Mouse (Mus musculus): ENCODE results near the gene Gpc5. TPM values are rescaled to one million over a fixed set of nuclear protein-coding genes. Genes with fewer than 3 reads are reported as not detected.

Gpc5 gene
- polyA plus RNA-seq, 2 experiments, result 0.05 TPM; not detected in 1

DNA sequence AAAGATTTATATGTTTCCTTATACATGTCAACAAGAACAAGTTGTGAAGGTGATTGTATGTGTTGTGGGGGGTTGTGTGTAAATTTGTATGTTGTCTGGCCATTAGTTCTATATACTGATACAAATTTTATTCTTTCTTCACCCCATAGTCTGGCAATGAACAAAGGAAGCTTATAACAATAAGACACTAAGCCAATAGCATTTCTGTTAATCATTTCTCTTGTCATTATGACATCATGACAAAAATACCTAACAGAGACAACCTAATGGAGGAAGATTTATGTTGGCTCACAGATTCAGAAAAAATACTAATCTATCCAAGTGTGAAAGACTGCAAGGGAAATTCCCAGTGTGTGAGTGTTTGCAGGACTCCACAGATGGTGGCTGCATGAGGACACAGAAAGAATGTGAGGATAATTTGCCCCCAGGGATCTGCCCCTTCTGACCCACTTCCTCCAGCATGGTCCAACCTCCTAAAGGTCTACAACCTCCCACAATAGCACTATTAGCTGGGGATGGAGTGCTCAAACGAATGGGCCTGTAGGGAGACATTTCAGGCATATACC lies 1402.4 kb downstream of the Gpc5 start:
- no peaks in the 10 kb centered on the region for H3K9me3 ChIP-seq (ENCODE audit: control insufficient read depth, low read length)
- H3K4me2 ChIP-seq (ENCODE audit: low read depth), result no peak overlapping the region
- H3K9ac ChIP-seq (replicated peaks), result no peak overlapping the region
- no peak overlapping the region for H3K4me3 ChIP-seq (ENCODE audit: insufficient read depth in 1 of 2, low read depth in 2 of 2, low read length in 2 of 2)
- no peak for DNase-seq (ENCODE audit: low read depth in 3 of 3, low spot score in 3 of 3)
- ATAC-seq (ENCODE audit: insufficient read depth), result no peak
- no peak overlapping the region for H3K27ac ChIP-seq
- no peak for TF ChIP-seq CTCF (IDR thresholded peaks at IDR 0.05; ENCODE audit: low read depth)
- no peak for TF ChIP-seq EP300 (IDR thresholded peaks at IDR 0.05; ENCODE audit: low read depth)
- no peaks in the 10 kb centered on the region for H3K36me3 ChIP-seq (replicated peaks; ENCODE audit: control insufficient read depth, insufficient read depth, low read depth)
- H3K4me1 ChIP-seq (replicated peaks; ENCODE audit: control insufficient read depth in 2 of 2, insufficient read depth in 2 of 2, low read length in 1 of 2), result no peaks in the 10 kb centered on the region
- WGBS (ENCODE audit: insufficient replicate concordance), result 40% methylated on average over 1 of the region's 1 CpGs
- no peaks in the 10 kb centered on the region for H3K27me3 ChIP-seq (ENCODE audit: control insufficient read depth, insufficient read depth, low read length)

DNA sequence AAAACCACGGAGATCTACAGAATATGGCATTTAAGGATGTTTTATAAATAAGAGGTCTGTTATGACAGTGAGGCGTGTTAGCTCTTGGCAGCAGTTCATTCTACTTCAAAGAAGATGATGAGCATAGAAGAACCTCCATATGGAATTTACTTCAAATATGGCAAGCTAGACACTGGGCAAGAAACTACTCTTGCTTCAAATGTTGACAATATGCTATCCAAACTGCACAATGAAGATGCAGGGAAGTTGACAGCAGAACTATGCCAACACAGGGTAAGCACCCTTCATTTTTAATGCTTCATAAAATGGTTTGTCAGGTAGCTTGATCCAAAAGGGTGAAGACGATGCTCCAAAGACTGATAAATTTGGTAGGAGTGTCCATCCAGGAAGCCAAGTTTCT lies 1446.2 kb downstream of the Gpc5 start:
- H3K4me1 ChIP-seq (replicated peaks; ENCODE audit: control insufficient read depth in 2 of 2, insufficient read depth in 2 of 2, low read length in 1 of 2), result no peaks in the 10 kb centered on the region
- WGBS (ENCODE audit: insufficient replicate concordance), result 45% methylated on average over 3 of the region's 3 CpGs
- ATAC-seq (ENCODE audit: insufficient read depth) (no peak), DNase-seq (ENCODE audit: low read depth in 3 of 3, low spot score in 3 of 3) (no peak)
- H3K9ac ChIP-seq (replicated peaks), result no peak overlapping the region
- TF ChIP-seq CTCF (IDR thresholded peaks at IDR 0.05; ENCODE audit: low read depth) (no peak), EP300 (IDR thresholded peaks at IDR 0.05; ENCODE audit: low read depth) (no peak)
- no peaks in the 10 kb centered on the region for H3K9me3 ChIP-seq (ENCODE audit: control insufficient read depth, low read length)
- H3K27me3 ChIP-seq (ENCODE audit: control insufficient read depth, insufficient read depth, low read length), result no peaks in the 10 kb centered on the region
- H3K4me3 ChIP-seq (ENCODE audit: insufficient read depth in 1 of 2, low read depth in 2 of 2, low read length in 2 of 2), result no peak overlapping the region
- no peak overlapping the region for H3K4me2 ChIP-seq (ENCODE audit: low read depth)
- H3K27ac ChIP-seq, result no peak overlapping the region
- H3K36me3 ChIP-seq (replicated peaks; ENCODE audit: control insufficient read depth, insufficient read depth, low read depth), result no peaks in the 10 kb centered on the region

DNA sequence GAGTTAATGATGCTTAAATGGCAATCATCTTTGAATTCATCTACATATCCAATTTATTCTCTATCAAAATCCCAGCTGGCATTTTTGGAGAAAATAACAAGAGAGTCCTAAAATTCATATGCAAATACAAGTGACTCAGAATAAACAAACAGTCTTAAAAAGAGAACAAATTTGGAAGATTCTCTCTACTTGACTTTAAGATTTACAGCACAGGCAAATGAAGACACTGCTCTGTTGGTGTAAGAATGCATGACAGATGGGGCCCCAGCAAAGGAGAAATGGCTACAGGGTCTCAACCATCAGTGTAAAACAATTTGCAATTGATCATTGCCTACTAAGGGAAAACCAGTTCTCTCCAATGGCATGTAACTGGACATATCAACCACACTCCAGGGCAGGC lies 1451.7 kb downstream of the Gpc5 start:
- H3K4me1 ChIP-seq (replicated peaks; ENCODE audit: control insufficient read depth in 2 of 2, insufficient read depth in 2 of 2, low read length in 1 of 2), result no peaks in the 10 kb centered on the region
- no peaks in the 10 kb centered on the region for H3K9me3 ChIP-seq (ENCODE audit: control insufficient read depth, low read length)
- no peak overlapping the region for H3K4me2 ChIP-seq (ENCODE audit: low read depth)
- DNase-seq (ENCODE audit: low read depth in 3 of 3, low spot score in 3 of 3) (no peak), ATAC-seq (ENCODE audit: insufficient read depth) (no peak)
- no peaks in the 10 kb centered on the region for H3K36me3 ChIP-seq (replicated peaks; ENCODE audit: control insufficient read depth, insufficient read depth, low read depth)
- no peak overlapping the region for H3K4me3 ChIP-seq (ENCODE audit: insufficient read depth in 1 of 2, low read depth in 2 of 2, low read length in 2 of 2)
- TF ChIP-seq EP300 (IDR thresholded peaks at IDR 0.05; ENCODE audit: low read depth) (no peak), CTCF (IDR thresholded peaks at IDR 0.05; ENCODE audit: low read depth) (no peak)
- no peak overlapping the region for H3K27ac ChIP-seq
- H3K27me3 ChIP-seq (ENCODE audit: control insufficient read depth, insufficient read depth, low read length), result no peaks in the 10 kb centered on the region
- no peak overlapping the region for H3K9ac ChIP-seq (replicated peaks)

DNA sequence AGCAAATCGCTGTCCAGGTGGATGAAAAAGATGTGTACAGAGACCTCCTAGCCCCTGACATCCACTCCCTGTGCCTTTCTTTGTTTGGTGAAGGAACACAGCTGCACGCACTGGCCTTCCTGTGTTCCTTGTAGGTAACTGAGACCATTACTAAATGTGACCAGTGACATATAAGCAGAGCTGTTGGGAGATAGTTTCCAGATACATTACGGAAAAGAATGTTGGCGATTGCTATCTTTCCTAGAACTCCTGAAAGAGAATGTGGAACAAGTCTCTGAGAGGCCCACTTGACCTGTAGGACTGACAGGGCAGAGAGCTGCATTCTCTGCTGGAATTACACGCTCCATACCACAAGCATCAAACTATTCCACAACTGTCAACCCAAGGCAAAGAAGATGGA lies 1459.4 kb downstream of the Gpc5 start:
- no peaks in the 10 kb centered on the region for H3K9me3 ChIP-seq (ENCODE audit: control insufficient read depth, low read length)
- no peaks in the 10 kb centered on the region for H3K27me3 ChIP-seq (ENCODE audit: control insufficient read depth, insufficient read depth, low read length)
- no peak for DNase-seq (ENCODE audit: low read depth in 3 of 3, low spot score in 3 of 3)
- H3K4me2 ChIP-seq (ENCODE audit: low read depth), result no peak overlapping the region
- no peaks in the 10 kb centered on the region for H3K36me3 ChIP-seq (replicated peaks; ENCODE audit: control insufficient read depth, insufficient read depth, low read depth)
- no peaks in the 10 kb centered on the region for H3K4me1 ChIP-seq (replicated peaks; ENCODE audit: control insufficient read depth in 2 of 2, insufficient read depth in 2 of 2, low read length in 1 of 2)
- WGBS (ENCODE audit: insufficient replicate concordance), result 62% methylated on average over 5 of the region's 5 CpGs
- TF ChIP-seq EP300 (IDR thresholded peaks at IDR 0.05; ENCODE audit: low read depth) (no peak), CTCF (IDR thresholded peaks at IDR 0.05; ENCODE audit: low read depth) (no peak)
- H3K4me3 ChIP-seq (ENCODE audit: insufficient read depth in 1 of 2, low read depth in 2 of 2, low read length in 2 of 2), result no peak overlapping the region
- ATAC-seq (ENCODE audit: insufficient read depth), result no peak
- no peak overlapping the region for H3K27ac ChIP-seq
- no peak overlapping the region for H3K9ac ChIP-seq (replicated peaks)

DNA sequence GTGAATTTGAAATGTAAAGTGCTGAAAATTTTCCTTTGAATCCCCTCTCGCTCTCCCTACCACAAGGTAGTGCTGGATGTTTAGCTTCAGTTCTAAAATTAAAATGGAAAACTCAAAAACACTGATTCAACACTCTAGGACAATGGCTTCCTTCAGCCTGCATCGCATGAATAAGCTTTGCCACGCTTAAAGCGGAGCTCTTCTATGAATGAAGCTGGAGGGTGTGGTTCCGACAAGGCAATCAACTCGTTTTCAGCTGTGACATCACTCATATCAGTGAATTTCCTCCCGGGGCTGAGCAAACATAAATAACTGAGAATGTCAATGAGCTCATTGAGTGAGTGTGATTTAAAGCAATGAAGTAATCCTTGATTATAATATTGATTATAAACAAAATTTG lies 1461.3 kb downstream of the Gpc5 start:
- no peaks in the 10 kb centered on the region for H3K27me3 ChIP-seq (ENCODE audit: control insufficient read depth, insufficient read depth, low read length)
- 53% methylated on average over 7 of the region's 7 CpGs for WGBS (ENCODE audit: insufficient replicate concordance)
- no peak for TF ChIP-seq EP300 (IDR thresholded peaks at IDR 0.05; ENCODE audit: low read depth)
- no peak for TF ChIP-seq CTCF (IDR thresholded peaks at IDR 0.05; ENCODE audit: low read depth)

More for the DNA sequence above, 1461.3 kb downstream of the Gpc5 start:
- H3K36me3 ChIP-seq (replicated peaks; ENCODE audit: control insufficient read depth, insufficient read depth, low read depth), result no peaks in the 10 kb centered on the region
- no peaks in the 10 kb centered on the region for H3K4me1 ChIP-seq (replicated peaks; ENCODE audit: control insufficient read depth in 2 of 2, insufficient read depth in 2 of 2, low read length in 1 of 2)
- DNase-seq (ENCODE audit: low read depth in 3 of 3, low spot score in 3 of 3), result no peak
- H3K9me3 ChIP-seq (ENCODE audit: control insufficient read depth, low read length), result no peaks in the 10 kb centered on the region
- no peak overlapping the region for H3K4me3 ChIP-seq (ENCODE audit: insufficient read depth in 1 of 2, low read depth in 2 of 2, low read length in 2 of 2)
- H3K9ac ChIP-seq (replicated peaks), result no peak overlapping the region
- H3K27ac ChIP-seq, result no peak overlapping the region
- H3K4me2 ChIP-seq (ENCODE audit: low read depth), result no peak overlapping the region
- ATAC-seq (ENCODE audit: insufficient read depth), result no peak
